Mouse (Mus musculus) thymus, adult 2 months (tissue): ENCODE results near the gene Tex9. TPM values are rescaled to one million over a fixed set of nuclear protein-coding genes. Genes with fewer than 3 reads are reported as not detected.
A peak's percentile ranks its signal among the peaks of the same experiment; 100 is the strongest.
"Not testable (repeated sequence)": the region's sequence is repeated elsewhere in the genome, so short reads cannot be mapped to it uniquely, and the experiment has no call there.

Experiments used
- DNase-seq: peaks from one replicate; pipeline ENCODE4 v3.0.0; 2021
- H3K27ac ChIP-seq: fragments of 200-500 bp; 2 replicates; pipeline ENCODE4 v1.5.1; 2012; ENCODE audit warnings: low read length, control low read depth; ENCODE audit not compliant: control insufficient read depth, insufficient read depth
- H3K27me3 ChIP-seq: fragments of 200-500 bp; 2 replicates; pipeline ENCODE4 v1.6.1; 2012; ENCODE audit warnings: mild to moderate bottlenecking, low read length, moderate library complexity, mixed read lengths; ENCODE audit not compliant: control insufficient read depth, insufficient read depth
- H3K36me3 ChIP-seq: fragments of 200-500 bp; 2 replicates; pipeline ENCODE4 v1.6.1; 2012; ENCODE audit warnings: mild to moderate bottlenecking, low read length, moderate library complexity; ENCODE audit not compliant: control insufficient read depth, insufficient read depth
- H3K4me1 ChIP-seq: fragments of 200-500 bp; replicated peaks from 2 replicates; pipeline ENCODE4 v1.6.1; 2012; ENCODE audit warnings: low read length; ENCODE audit not compliant: control insufficient read depth, insufficient read depth
- H3K4me3 ChIP-seq: fragments of 200-500 bp; 2 replicates; pipeline ENCODE4 v1.5.1; 2012; ENCODE audit warnings: mild to moderate bottlenecking, low read length, control low read depth, moderate library complexity; ENCODE audit not compliant: control insufficient read depth, insufficient read depth
- CTCF ChIP-seq: fragments of 200-500 bp; IDR thresholded peaks from 2 replicates; pipeline ENCODE4 v1.5.1; 2012; ENCODE audit warnings: mild to moderate bottlenecking, control low read depth, low read length, moderate library complexity, borderline replicate concordance; ENCODE audit not compliant: control insufficient read depth, poor library complexity, insufficient read depth; ENCODE audit errors: extremely low read depth
- POLR2A ChIP-seq: fragments of 200-500 bp; IDR thresholded peaks from 2 replicates; pipeline ENCODE4 v1.6.1; 2012; ENCODE audit warnings: mild to moderate bottlenecking, low read length, control low read depth, moderate library complexity; ENCODE audit not compliant: control insufficient read depth, poor library complexity, insufficient read depth; ENCODE audit errors: extremely low read depth
- WGBS: fragments of 180-500 bp; shearing (Covaris S2); methylation state at CpG from one replicate; pipeline ENCODE4 v1.1.7; 2018; 5-methylcytosine and 5-hydroxymethylcytosine counted together
- polyA plus RNA-seq: library from polyadenylated mRNA; depleted of rRNA; stranded (reverse); fragments of >200 nt; gene quantifications from 2 replicates; pipeline ENCODE4 v1.2.3, GENCODE M21; 2012

Tex9 gene
- polyA plus RNA-seq, 1 experiment = 5.1 TPM

- Histone ChIP-seq H3K4me3 (no peak overlapping the region), H3K27ac (no peak overlapping the region), H3K36me3 (peaks cover 67% of the 10 kb centered on the region), H3K27me3 (no peaks in the 10 kb centered on the region), H3K4me1 (no peaks in the 10 kb centered on the region)
- peak; percentile 83 for DNase-seq
- WGBS = 21% methylated on average over 5 of the region's 5 CpGs
- peak; percentile 44; the same call in 1 of the 2 replicates for TF ChIP-seq CTCF
- TF ChIP-seq POLR2A = no peak
Measured at GRCm38 (mm10) chr9:72458233-72458632, 33.8 kb downstream of the Tex9 start.

GRCm38 (mm10) chr9:72456374-72456773 lies 35.6 kb downstream of the Tex9 start:
- H3K4me3 ChIP-seq = no peak overlapping the region
- peaks cover 75% of the 10 kb centered on the region for H3K36me3 ChIP-seq
- no peak for DNase-seq
- WGBS = 56% methylated on average over 1 of the region's 1 CpGs
- TF ChIP-seq CTCF (no peak), POLR2A (no peak)
- H3K4me1 ChIP-seq = no peaks in the 10 kb centered on the region
- no peaks in the 10 kb centered on the region for H3K27me3 ChIP-seq
- H3K27ac ChIP-seq = no peak overlapping the region

GRCm38 (mm10) chr9:72454281-72454680 lies 37.7 kb downstream of the Tex9 start:
- H3K27ac ChIP-seq, H3K27me3 ChIP-seq, DNase-seq, H3K4me1 ChIP-seq, H3K4me3 ChIP-seq: not testable (repeated sequence)
- H3K36me3 ChIP-seq = peaks cover 69% of the 10 kb centered on the region

GRCm38 (mm10) chr9:72451111-72451510 lies 40.9 kb downstream of the Tex9 start:
- 83% methylated on average over 6 of the region's 6 CpGs for WGBS
- no peak for TF ChIP-seq CTCF
- TF ChIP-seq POLR2A = no peak
- peaks cover 63% of the 10 kb centered on the region for H3K36me3 ChIP-seq
- H3K4me3 ChIP-seq = no peak overlapping the region
- no peak overlapping the region for H3K27ac ChIP-seq
- DNase-seq = no peak
- H3K27me3 ChIP-seq = no peaks in the 10 kb centered on the region
- peaks cover 18% of the 10 kb centered on the region for H3K4me1 ChIP-seq

GRCm38 (mm10) chr9:72450363-72450762 lies 41.6 kb downstream of the Tex9 start:
- TF ChIP-seq POLR2A = no peak
- DNase-seq = no peak
- Histone ChIP-seq H3K27ac (no peak overlapping the region), H3K27me3 (no peaks in the 10 kb centered on the region), H3K4me1 (peaks cover 18% of the 10 kb centered on the region), H3K36me3 (peaks cover 69% of the 10 kb centered on the region), H3K4me3 (no peak overlapping the region)
- WGBS = 94% methylated on average over 1 of the region's 1 CpGs

GRCm38 (mm10) chr9:72449841-72450240 lies 42.2 kb downstream of the Tex9 start:
- H3K4me3 ChIP-seq = peak overlapping the region; percentile 34
- 88% methylated on average over 2 of the region's 2 CpGs for WGBS
- no peaks in the 10 kb centered on the region for H3K27me3 ChIP-seq
- TF ChIP-seq POLR2A (no peak), CTCF (no peak)
- peaks cover 18% of the 10 kb centered on the region for H3K4me1 ChIP-seq
- peaks cover 69% of the 10 kb centered on the region for H3K36me3 ChIP-seq
- no peak for DNase-seq
- peak overlapping the region; percentile 58 for H3K27ac ChIP-seq

- Histone ChIP-seq H3K27me3 (no peaks in the 10 kb centered on the region), H3K4me3 (peak overlapping the region; percentile 34), H3K36me3 (peaks cover 71% of the 10 kb centered on the region), H3K27ac (peak overlapping the region; percentile 58), H3K4me1 (peaks cover 18% of the 10 kb centered on the region)
- TF ChIP-seq POLR2A (no peak), CTCF (no peak)
- DNase-seq = peak; percentile 51
- WGBS = 2% methylated on average over 7 of the region's 7 CpGs
Measured at GRCm38 (mm10) chr9:72449367-72449766, 42.6 kb downstream of the Tex9 start.
